Mouse (Mus musculus) intestine, postnatal 0 days (tissue): ENCODE data around the gene Pkdrej. TPM values are rescaled to one million over a fixed set of nuclear protein-coding genes. Genes with fewer than 3 reads are reported as not detected.

ENCODE experiments used
- ATAC-seq: fragments of 200-750 bp; cut with Nextera tagmentation; 2 replicates; pipeline ENCODE4 v1.8.0; 2017; ENCODE audit warnings: mild to moderate bottlenecking, moderate TSS enrichment, moderate library complexity
- H3K27ac ChIP-seq: fragments of 300-500 bp; sonication (generic); 2 replicates; pipeline ENCODE4 v1.5.1; 2014; ENCODE audit warnings: mild to moderate bottlenecking, low read depth, low read length, moderate library complexity
- H3K27me3 ChIP-seq: fragments of 300-500 bp; sonication (generic); replicated peaks from 2 replicates; pipeline ENCODE4 v1.6.1; 2014; ENCODE audit warnings: low read length, mixed read lengths; ENCODE audit not compliant: control insufficient read depth, insufficient read depth
- H3K36me3 ChIP-seq: fragments of 300-500 bp; sonication (generic); 2 replicates; pipeline ENCODE4 v1.6.1; 2014; ENCODE audit warnings: mild to moderate bottlenecking, moderate library complexity; ENCODE audit not compliant: control insufficient read depth, insufficient read depth
- H3K4me1 ChIP-seq: fragments of 300-500 bp; sonication (generic); replicated peaks from 2 replicates; pipeline ENCODE4 v1.6.1; 2014; ENCODE audit warnings: antibody characterized with exemption, low read length, mixed read lengths; ENCODE audit not compliant: control insufficient read depth, insufficient read depth
- H3K4me2 ChIP-seq: fragments of 300-500 bp; sonication (generic); replicated peaks from 2 replicates; pipeline ENCODE4 v1.6.1; 2014; ENCODE audit warnings: low read depth, mild to moderate bottlenecking, moderate library complexity
- H3K4me3 ChIP-seq: fragments of 300-500 bp; sonication (generic); 2 replicates; pipeline ENCODE4 v1.5.1; 2014; ENCODE audit warnings: low read depth, low read length
- H3K9ac ChIP-seq: fragments of 300-500 bp; sonication (generic); 2 replicates; pipeline ENCODE4 v1.6.1; 2014; ENCODE audit warnings: mild to moderate bottlenecking, low read depth, low read length
- H3K9me3 ChIP-seq: fragments of 300-500 bp; sonication (generic); 2 replicates; pipeline ENCODE4 v1.6.1; 2016; ENCODE audit warnings: mixed run types; ENCODE audit not compliant: control insufficient read depth
- CTCF ChIP-seq: sonication (generic); IDR thresholded peaks from 2 replicates; pipeline ENCODE4 v1.5.1; 2016; ENCODE audit warnings: low read depth, mild to moderate bottlenecking, control low read depth, antibody characterized with exemption, moderate library complexity
- WGBS: fragments of 180-500 bp; shearing (Covaris S2); extraction: QIAGEN DNeasy Blood & Tissue Kit; methylation state at CpG from one replicate; pipeline ENCODE4 v1.1.7; 2014; 5-methylcytosine and 5-hydroxymethylcytosine counted together
- polyA plus RNA-seq: library from polyadenylated mRNA; unstranded; fragments of >200 nt; fragmentation: Nextera tagmentation; extraction: Ambion mirVana; gene quantifications from 2 replicates; pipeline ENCODE4 v1.2.1, GENCODE M21; 2015

Gene Pkdrej
- polyA plus RNA-seq, 1 experiment from 2014 or later = 0.12 TPM

GRCm38 (mm10) chr15:85807404-85807803 lies 14.1 kb downstream of the Pkdrej start:
- Histone ChIP-seq H3K4me1 (0 out of 2 replicates have a peak, but pooled peaks cover 6% of the 10 kb centered on the region), H3K9ac (no peak overlapping the region), H3K36me3 (peaks cover 9% of the 10 kb centered on the region; the same call in 1 of the 2 replicates), H3K9me3 (no peaks in the 10 kb centered on the region), H3K4me3 (no peak overlapping the region), H3K27ac (no peak overlapping the region), H3K4me2 (no peak overlapping the region), H3K27me3 (no peaks in the 10 kb centered on the region)
- 89% methylated on average over 4 of the region's 4 CpGs for WGBS
- TF ChIP-seq CTCF = no peak
- ATAC-seq = no peak

- ATAC-seq = no peak
- H3K9ac ChIP-seq = no peak overlapping the region
- WGBS = 62% methylated on average over 4 of the region's 4 CpGs
- peaks cover 12% of the 10 kb centered on the region; the same call in 1 of the 2 replicates for H3K36me3 ChIP-seq
- H3K27me3 ChIP-seq = no peaks in the 10 kb centered on the region
- 0 out of 2 replicates have a peak, but pooled peaks cover 6% of the 10 kb centered on the region for H3K4me1 ChIP-seq
- no peak overlapping the region for H3K4me2 ChIP-seq
- H3K27ac ChIP-seq = no peak overlapping the region
- H3K4me3 ChIP-seq = no peak overlapping the region
- H3K9me3 ChIP-seq = no peaks in the 10 kb centered on the region
- no peak for TF ChIP-seq CTCF
Measured at GRCm38 (mm10) chr15:85806886-85807285, 14.6 kb downstream of the Pkdrej start.

GRCm38 (mm10) chr15:85802931-85803330 lies 18.6 kb downstream of the Pkdrej start:
- no peak overlapping the region for H3K4me2 ChIP-seq
- no peak overlapping the region for H3K4me3 ChIP-seq
- H3K9me3 ChIP-seq = no peaks in the 10 kb centered on the region
- no peaks in the 10 kb centered on the region for H3K4me1 ChIP-seq
- H3K27me3 ChIP-seq = no peaks in the 10 kb centered on the region
- WGBS = 92% methylated on average over 2 of the region's 2 CpGs
- no peak overlapping the region for H3K9ac ChIP-seq
- peaks cover 18% of the 10 kb centered on the region; the same call in 1 of the 2 replicates for H3K36me3 ChIP-seq
- no peak overlapping the region for H3K27ac ChIP-seq
- no peak for TF ChIP-seq CTCF
- no peak for ATAC-seq

GRCm38 (mm10) chr15:85798676-85799075 lies 22.9 kb downstream of the Pkdrej start:
- ATAC-seq = no peak
- Histone ChIP-seq H3K9me3 (no peaks in the 10 kb centered on the region), H3K9ac (no peak overlapping the region), H3K4me3 (no peak overlapping the region), H3K4me2 (no peak overlapping the region), H3K36me3 (peaks cover 25% of the 10 kb centered on the region; the same call in 1 of the 2 replicates), H3K27me3 (no peaks in the 10 kb centered on the region), H3K4me1 (no peaks in the 10 kb centered on the region), H3K27ac (no peak overlapping the region)
- 92% methylated on average over 8 of the region's 8 CpGs for WGBS
- TF ChIP-seq CTCF = no peak

- Histone ChIP-seq H3K4me1 (no peaks in the 10 kb centered on the region), H3K4me2 (no peak overlapping the region), H3K36me3 (peaks cover 25% of the 10 kb centered on the region; the same call in 1 of the 2 replicates), H3K9me3 (no peaks in the 10 kb centered on the region), H3K27ac (no peak overlapping the region), H3K4me3 (no peak overlapping the region), H3K27me3 (no peaks in the 10 kb centered on the region), H3K9ac (no peak overlapping the region)
- no peak for ATAC-seq
- TF ChIP-seq CTCF = no peak
- WGBS = 76% methylated on average over 6 of the region's 6 CpGs
Measured at GRCm38 (mm10) chr15:85795516-85795915, 26.0 kb downstream of the Pkdrej start.

GRCm38 (mm10) chr15:85792819-85793218 lies 28.7 kb downstream of the Pkdrej start:
- WGBS = 74% methylated on average over 1 of the region's 1 CpGs
- Histone ChIP-seq H3K27me3 (no peaks in the 10 kb centered on the region), H3K4me3 (no peak overlapping the region), H3K9me3 (no peaks in the 10 kb centered on the region), H3K27ac (no peak overlapping the region), H3K36me3 (peaks cover 23% of the 10 kb centered on the region; the same call in 1 of the 2 replicates), H3K4me1 (no peaks in the 10 kb centered on the region), H3K4me2 (no peak overlapping the region), H3K9ac (no peak overlapping the region)
- ATAC-seq = no peak
- TF ChIP-seq CTCF = no peak

GRCm38 (mm10) chr15:85791449-85791848 lies 30.1 kb downstream of the Pkdrej start:
- ATAC-seq = no peak
- Histone ChIP-seq H3K4me2 (0 out of 2 replicates have a peak overlapping the region, but pooled peaks have one; percentile 9), H3K9me3 (no peaks in the 10 kb centered on the region), H3K9ac (no peak overlapping the region), H3K4me1 (no peaks in the 10 kb centered on the region), H3K27ac (peak overlapping the region; percentile 71), H3K36me3 (peaks cover 26% of the 10 kb centered on the region; the same call in 1 of the 2 replicates), H3K4me3 (no peak overlapping the region), H3K27me3 (no peaks in the 10 kb centered on the region)
- no peak for TF ChIP-seq CTCF
- 83% methylated on average over 4 of the region's 4 CpGs for WGBS
